Mouse (Mus musculus) stomach, postnatal 0 days (tissue): ENCODE measurements at regions not wholly inside any gene's neighbourhood (a gene's known extent, or its start where the extent isn't known, plus 50 kb on each side); places are given as distances from the start of the nearest gene placed in this dataset.

Experiments
- CTCF ChIP-seq: IDR thresholded peaks from 2 replicates; pipeline ENCODE4 v1.5.1; 2016; ENCODE audit warnings: antibody characterized with exemption, low read depth, mild to moderate bottlenecking, moderate library complexity
- EP300 ChIP-seq: optimal IDR thresholded peaks from 2 replicates; pipeline ENCODE3; 2016; ENCODE audit warnings: antibody characterized with exemption

DNA sequence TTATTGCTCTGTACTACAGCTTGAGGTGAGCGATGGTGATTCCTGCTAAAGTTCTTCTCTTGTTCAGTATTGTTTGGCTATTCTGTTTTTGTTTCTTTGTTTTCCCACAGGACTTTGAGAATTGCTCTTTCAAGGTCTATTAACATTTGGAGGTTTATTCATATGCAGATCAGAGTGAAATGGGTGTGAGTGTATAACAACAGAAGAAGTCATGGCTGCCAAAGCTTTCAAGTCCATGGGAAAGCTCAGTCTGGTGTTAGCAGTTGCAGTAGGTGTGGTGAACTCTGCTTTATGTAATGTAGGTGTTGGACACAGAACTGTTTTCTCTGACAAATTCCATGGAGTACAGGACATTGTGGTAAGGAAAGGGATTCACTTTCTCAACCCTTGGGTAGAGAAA, 328.1 kb upstream of the Amot start:
- TF ChIP-seq EP300, result no peak
- TF ChIP-seq CTCF, result no peak
